Mouse (Mus musculus) erythroblast, embryonic 14.5 days (primary cell): ENCODE data around the gene Zdhhc20.

Experiments
- GATA1 ChIP-seq: IDR thresholded peaks from 2 replicates; pipeline ENCODE4 v1.6.1; 2012; ENCODE audit warnings: low read length, inconsistent platforms, mixed read lengths
- TAL1 ChIP-seq: IDR thresholded peaks from 3 replicates; pipeline ENCODE4 v1.6.1; 2012; ENCODE audit warnings: low read length, inconsistent platforms, mixed read lengths

- TF ChIP-seq GATA1 (no peak), TAL1 (no peak)
These were observed 39.7 kb downstream of the Zdhhc20 start for GRCm38 (mm10) chr14:57850330-57850729.
